Mouse (Mus musculus) intestine, embryonic 14.5 days (tissue): Measurements from ENCODE around the gene Zscan4-ps1. TPM values are rescaled to one million over a fixed set of nuclear protein-coding genes. Genes with fewer than 3 reads are reported as not detected.
"Not testable (repeated sequence)": the region's sequence is repeated elsewhere in the genome, so short reads cannot be mapped to it uniquely, and the experiment has no call there.

Source experiments
- ATAC-seq: fragments of 200-750 bp; cut with Nextera tagmentation; replicated peaks from 2 replicates; pipeline ENCODE4 v1.8.0; 2017; ENCODE audit warnings: low read depth, moderate number of reproducible peaks, moderate TSS enrichment, moderate library complexity; ENCODE audit not compliant: low FRiP score, low TSS enrichment
- DNase-seq: peaks from one replicate; pipeline ENCODE4 v3.0.0-alpha.2; 2018; ENCODE audit warnings: low spot score
- H3K27ac ChIP-seq: fragments of 300-500 bp; sonication (generic); 2 replicates; pipeline ENCODE4 v1.5.1; 2014; ENCODE audit warnings: low read depth, mild to moderate bottlenecking, control low read depth
- H3K27me3 ChIP-seq: fragments of 300-500 bp; sonication (generic); replicated peaks from 2 replicates; pipeline ENCODE4 v1.6.1; 2014; ENCODE audit warnings: low read length, control low read depth; ENCODE audit not compliant: control insufficient read depth, insufficient read depth
- H3K36me3 ChIP-seq: fragments of 300-500 bp; sonication (generic); 2 replicates; pipeline ENCODE4 v1.6.1; 2014; ENCODE audit warnings: low read length, control low read depth; ENCODE audit not compliant: control insufficient read depth, insufficient read depth
- H3K4me1 ChIP-seq: fragments of 300-500 bp; sonication (generic); replicated peaks from 2 replicates; pipeline ENCODE4 v1.6.1; 2014; ENCODE audit warnings: low read length, control low read depth, mixed read lengths; ENCODE audit not compliant: control insufficient read depth, insufficient read depth
- H3K4me2 ChIP-seq: fragments of 300-500 bp; sonication (generic); 2 replicates; pipeline ENCODE4 v1.6.1; 2014; ENCODE audit warnings: low read length
- H3K4me3 ChIP-seq: fragments of 300-500 bp; sonication (generic); 2 replicates; pipeline ENCODE4 v1.5.1; 2014; ENCODE audit warnings: low read depth, low read length, control low read depth, mixed read lengths
- H3K9ac ChIP-seq: fragments of 300-500 bp; sonication (generic); 2 replicates; pipeline ENCODE4 v1.6.1; 2014; ENCODE audit warnings: mild to moderate bottlenecking, low read length
- H3K9me3 ChIP-seq: fragments of 300-500 bp; sonication (generic); 2 replicates; pipeline ENCODE4 v1.6.1; 2016; ENCODE audit warnings: low read length, control low read depth; ENCODE audit not compliant: control insufficient read depth
- WGBS: fragments of 180-500 bp; shearing (Covaris S2); extraction: QIAGEN DNeasy Blood & Tissue Kit; methylation state at CpG from one replicate; pipeline ENCODE4 v1.1.7; 2014; 5-methylcytosine and 5-hydroxymethylcytosine counted together
- polyA plus RNA-seq: library from polyadenylated mRNA; unstranded; fragments of >200 nt; fragmentation: Nextera tagmentation; extraction: Ambion mirVana; gene quantifications from 2 replicates; pipeline ENCODE4 v1.2.1, GENCODE M21; 2014

Gene Zscan4-ps1
- not detected in 2 replicates for polyA plus RNA-seq

GRCm38 (mm10) chr7:11069591-11069990 lies at the start of gene Zscan4-ps1:
TSS of gene Zscan4-ps1 (minus strand) at chr7:11069691.
- not testable (repeated sequence) for H3K4me1 ChIP-seq, H3K27me3 ChIP-seq, ATAC-seq, H3K9me3 ChIP-seq, H3K36me3 ChIP-seq, H3K27ac ChIP-seq, H3K4me3 ChIP-seq, DNase-seq, H3K9ac ChIP-seq, H3K4me2 ChIP-seq
- WGBS, result 89% methylated on average over 2 of the region's 2 CpGs

Other genes starting within 250 kb of the Zscan4-ps1 start
- not detected in 2 replicates for gene Zscan4b, start 164.6 kb downstream of the Zscan4-ps1 start, polyA plus RNA-seq
- gene Zscan4c, start 63.9 kb downstream of the Zscan4-ps1 start, polyA plus RNA-seq, result not detected in 2 replicates
- gene Zscan4d, start 96.5 kb upstream of the Zscan4-ps1 start, polyA plus RNA-seq, result not detected in 2 replicates
- not detected in 2 replicates for gene Zscan4e, start 241.0 kb upstream of the Zscan4-ps1 start, polyA plus RNA-seq